Mouse (Mus musculus) olfactory bulb, adult 2 months (tissue): ENCODE measurements around the gene Spns1.

ENCODE experiments used
- CTCF ChIP-seq: fragments of 200-500 bp; IDR thresholded peaks from 2 replicates; pipeline ENCODE4 v1.5.1; 2012; ENCODE audit warnings: low read depth, mild to moderate bottlenecking, low read length, moderate library complexity; ENCODE audit not compliant: insufficient read depth
- POLR2A ChIP-seq: fragments of 200-500 bp; IDR thresholded peaks from 2 replicates; pipeline ENCODE4 v1.6.1; 2012; ENCODE audit warnings: mild to moderate bottlenecking, low read depth, low read length, moderate library complexity; ENCODE audit not compliant: insufficient read depth

DNA sequence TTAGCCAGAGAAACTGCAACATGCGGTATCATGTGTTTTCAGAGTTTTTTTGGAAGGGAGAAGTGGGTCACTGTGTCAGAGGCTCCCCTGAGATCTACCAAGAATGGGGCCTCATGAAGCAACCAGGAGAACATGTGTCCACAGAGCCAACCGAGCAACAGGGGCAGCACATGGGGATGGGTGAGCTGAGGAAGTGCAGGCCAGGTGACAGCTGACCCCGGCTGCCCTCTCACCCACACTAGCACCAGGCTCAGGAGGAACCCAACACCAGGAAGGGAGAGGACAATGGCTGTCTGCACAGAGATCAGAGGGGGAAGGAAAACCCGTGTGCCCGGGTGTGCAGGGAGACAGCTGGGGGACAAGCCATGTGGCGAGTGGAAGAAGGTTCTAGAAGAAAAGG, 2.7 kb downstream of the Spns1 start:
- no peak for TF ChIP-seq CTCF
- TF ChIP-seq POLR2A, result no peak
